Mouse (Mus musculus) forebrain, postnatal 0 days (tissue): ENCODE data around the gene Kpna2. TPM values are rescaled to one million over a fixed set of nuclear protein-coding genes. Genes with fewer than 3 reads are reported as not detected.
"Not testable (repeated sequence)": the region's sequence is repeated elsewhere in the genome, so short reads cannot be mapped to it uniquely, and the experiment has no call there.

Experiments used
- ATAC-seq: fragments of 200-750 bp; cut with Nextera tagmentation; 2 replicates; pipeline ENCODE4 v1.8.0; 2017; ENCODE audit warnings: mild to moderate bottlenecking, moderate library complexity
- DNase-seq: peaks from one replicate; pipeline ENCODE4 v3.0.0-alpha.2; 2015
- H3K27ac ChIP-seq: fragments of 300-500 bp; sonication (generic); 2 replicates; pipeline ENCODE4 v1.5.1; 2014; ENCODE audit warnings: low read depth, mild to moderate bottlenecking, antibody characterized with exemption, low read length, moderate library complexity, mixed read lengths
- H3K27me3 ChIP-seq: fragments of 300-500 bp; sonication (generic); 2 replicates; pipeline ENCODE4 v1.6.1; 2014; ENCODE audit warnings: mild to moderate bottlenecking, low read length, mixed read lengths; ENCODE audit not compliant: insufficient read depth
- H3K36me3 ChIP-seq: fragments of 300-500 bp; sonication (generic); 2 replicates; pipeline ENCODE4 v1.6.1; 2014; ENCODE audit warnings: mild to moderate bottlenecking, moderate library complexity; ENCODE audit not compliant: insufficient read depth
- H3K4me1 ChIP-seq: fragments of 300-500 bp; sonication (generic); 2 replicates; pipeline ENCODE4 v1.6.1; 2014; ENCODE audit warnings: antibody characterized with exemption; ENCODE audit not compliant: insufficient read depth
- H3K4me2 ChIP-seq: fragments of 300-500 bp; sonication (generic); 2 replicates; pipeline ENCODE4 v1.6.1; 2014; ENCODE audit warnings: low read depth, mild to moderate bottlenecking, moderate library complexity
- H3K4me3 ChIP-seq: fragments of 300-500 bp; sonication (generic); 2 replicates; pipeline ENCODE4 v1.5.1; 2014; ENCODE audit warnings: low read depth, low read length, mixed read lengths
- H3K9ac ChIP-seq: fragments of 300-500 bp; sonication (generic); 2 replicates; pipeline ENCODE4 v1.6.1; 2014; ENCODE audit warnings: mild to moderate bottlenecking
- H3K9me3 ChIP-seq: fragments of 300-500 bp; sonication (generic); 2 replicates; pipeline ENCODE4 v1.6.1; 2016; ENCODE audit warnings: low read length
- CTCF ChIP-seq: sonication (generic); IDR thresholded peaks from 2 replicates; pipeline ENCODE4 v1.5.1; 2016; ENCODE audit warnings: antibody characterized with exemption, control low read depth, low read depth
- WGBS: fragments of 180-500 bp; shearing (Covaris S2); extraction: QIAGEN DNeasy Blood & Tissue Kit; methylation state at CpG from one replicate; pipeline ENCODE4 v1.1.7; 2014; 5-methylcytosine and 5-hydroxymethylcytosine counted together
- polyA plus RNA-seq: library from polyadenylated mRNA; unstranded; fragments of >200 nt; fragmentation: Nextera tagmentation; extraction: Ambion mirVana; gene quantifications from 2 replicates; pipeline ENCODE4 v1.2.1, GENCODE M21; 2015
- total RNA-seq: library from RNA; depleted of rRNA; stranded (reverse); fragments of >200 nt; gene quantifications from 2 replicates; pipeline ENCODE4 v1.2.3, GENCODE M21; 2014

Gene Kpna2
- total and polyA plus RNA-seq, 2 experiments from 2014 or later: 83.5 to 100 TPM

- Histone ChIP-seq H3K9me3 (no peaks in the 10 kb centered on the region), H3K9ac (peak overlapping the region; percentile 46), H3K27me3 (no peaks in the 10 kb centered on the region), H3K4me1 (peaks cover 3% of the 10 kb centered on the region; the same call in 1 of the 2 replicates), H3K4me2 (peak overlapping the region; percentile 46), H3K4me3 (peak overlapping the region; percentile 29), H3K36me3 (peaks cover 11% of the 10 kb centered on the region; the same call in 1 of the 2 replicates), H3K27ac (peak overlapping the region; percentile 86)
- no peak for TF ChIP-seq CTCF
- no peak for DNase-seq
- WGBS: 83% methylated on average over 9 of the region's 9 CpGs
- ATAC-seq: no peak
These were observed 690 bp upstream of the Kpna2 start for GRCm38 (mm10) chr11:106999949-107000513.

- no peak for TF ChIP-seq CTCF
- H3K27me3 ChIP-seq: no peaks in the 10 kb centered on the region
- 2% methylated on average over 26 of the region's 26 CpGs for WGBS
- H3K9ac ChIP-seq: peak overlapping the region; percentile 64
- peaks cover 3% of the 10 kb centered on the region; the same call in 1 of the 2 replicates for H3K4me1 ChIP-seq
- peak overlapping the region; percentile 89 for H3K4me3 ChIP-seq
- DNase-seq (peak; percentile 67), ATAC-seq (no peak)
- peaks cover 22% of the 10 kb centered on the region for H3K36me3 ChIP-seq
- no peaks in the 10 kb centered on the region for H3K9me3 ChIP-seq
- peak overlapping the region; percentile 71 for H3K4me2 ChIP-seq
- peak overlapping the region; percentile 69 for H3K27ac ChIP-seq
These were observed 640 bp downstream of the Kpna2 start for GRCm38 (mm10) chr11:106998651-106999150.

GRCm38 (mm10) chr11:106997976-106998375 is 1.4 kb downstream of the Kpna2 start:
- no peak for ATAC-seq
- H3K27me3 ChIP-seq: no peaks in the 10 kb centered on the region
- peak overlapping the region; percentile 69; the same call in 1 of the 2 replicates for H3K27ac ChIP-seq
- peaks cover 22% of the 10 kb centered on the region for H3K36me3 ChIP-seq
- DNase-seq: no peak
- H3K9me3 ChIP-seq: no peaks in the 10 kb centered on the region
- peak overlapping the region; percentile 64 for H3K9ac ChIP-seq
- H3K4me3 ChIP-seq: peak overlapping the region; percentile 89
- WGBS: 12% methylated on average over 5 of the region's 5 CpGs
- no peak for TF ChIP-seq CTCF
- H3K4me2 ChIP-seq: peak overlapping the region; percentile 71
- H3K4me1 ChIP-seq: peaks cover 3% of the 10 kb centered on the region; the same call in 1 of the 2 replicates

- not testable (repeated sequence) for H3K27me3 ChIP-seq, ATAC-seq, H3K4me2 ChIP-seq, H3K9ac ChIP-seq, DNase-seq, H3K4me1 ChIP-seq, H3K9me3 ChIP-seq, H3K27ac ChIP-seq, H3K4me3 ChIP-seq
- 90% methylated on average over 7 of the region's 7 CpGs for WGBS
- peaks cover 24% of the 10 kb centered on the region for H3K36me3 ChIP-seq
These were observed 2.8 kb downstream of the Kpna2 start for GRCm38 (mm10) chr11:106996492-106996891.

GRCm38 (mm10) chr11:106994246-106995085 is 4.9 kb downstream of the Kpna2 start:
- no peak overlapping the region for H3K4me2 ChIP-seq
- no peak overlapping the region for H3K9ac ChIP-seq
- no peak overlapping the region for H3K4me3 ChIP-seq
- H3K36me3 ChIP-seq: peaks cover 36% of the 10 kb centered on the region
- H3K27ac ChIP-seq: no peak overlapping the region
- WGBS: 86% methylated on average over 3 of the region's 3 CpGs
- TF ChIP-seq CTCF: no peak
- no peaks in the 10 kb centered on the region for H3K27me3 ChIP-seq
- ATAC-seq (no peak), DNase-seq (no peak)
- H3K4me1 ChIP-seq: peaks cover 3% of the 10 kb centered on the region; the same call in 1 of the 2 replicates
- no peaks in the 10 kb centered on the region for H3K9me3 ChIP-seq

- DNase-seq (no peak), ATAC-seq (no peak)
- no peaks in the 10 kb centered on the region for H3K9me3 ChIP-seq
- H3K4me3 ChIP-seq: no peak overlapping the region
- H3K4me2 ChIP-seq: no peak overlapping the region
- no peak overlapping the region for H3K9ac ChIP-seq
- H3K36me3 ChIP-seq: peaks cover 29% of the 10 kb centered on the region
- no peaks in the 10 kb centered on the region for H3K4me1 ChIP-seq
- 94% methylated on average over 2 of the region's 2 CpGs for WGBS
- H3K27me3 ChIP-seq: no peaks in the 10 kb centered on the region
- no peak overlapping the region for H3K27ac ChIP-seq
- TF ChIP-seq CTCF: no peak
These were observed 12.0 kb downstream of the Kpna2 start for GRCm38 (mm10) chr11:106987384-106987783.

GRCm38 (mm10) chr11:106985979-106986604 is 13.2 kb downstream of the Kpna2 start:
- not testable (repeated sequence) for H3K9ac ChIP-seq, DNase-seq, H3K27ac ChIP-seq, H3K9me3 ChIP-seq, H3K4me2 ChIP-seq, ATAC-seq, H3K27me3 ChIP-seq, H3K4me1 ChIP-seq, H3K4me3 ChIP-seq
- 85% methylated on average over 9 of the region's 9 CpGs for WGBS
- peaks cover 24% of the 10 kb centered on the region for H3K36me3 ChIP-seq
